Mouse (Mus musculus) liver, adult 2 months (tissue): ENCODE results near the gene Pcgf5.

ENCODE experiments used
- CTCF ChIP-seq: fragments of 200-500 bp; IDR thresholded peaks from 2 replicates; pipeline ENCODE4 v1.5.1; 2011; ENCODE audit warnings: low read depth, low read length, control low read depth
- POLR2A ChIP-seq: fragments of 200-500 bp; IDR thresholded peaks from 2 replicates; pipeline ENCODE4 v1.6.1; 2011; ENCODE audit warnings: low read length, control low read depth; ENCODE audit not compliant: insufficient read depth; ENCODE audit errors: extremely low read depth

GRCm38 (mm10) chr19:36382901-36383300 lies 34.8 kb downstream of the Pcgf5 start:
- no peak for TF ChIP-seq POLR2A
- TF ChIP-seq CTCF, result no peak
